Mouse (Mus musculus): ENCODE results near the gene Lrrc17. TPM values are rescaled to one million over a fixed set of nuclear protein-coding genes. Genes with fewer than 3 reads are reported as not detected.
"Not testable (repeated sequence)": the region's sequence is repeated elsewhere in the genome, so short reads cannot be mapped to it uniquely, and the experiment has no call there.

Lrrc17 gene
- total RNA-seq, 2 experiments from 2014 or later = 0.35 to 0.64 TPM

DNA sequence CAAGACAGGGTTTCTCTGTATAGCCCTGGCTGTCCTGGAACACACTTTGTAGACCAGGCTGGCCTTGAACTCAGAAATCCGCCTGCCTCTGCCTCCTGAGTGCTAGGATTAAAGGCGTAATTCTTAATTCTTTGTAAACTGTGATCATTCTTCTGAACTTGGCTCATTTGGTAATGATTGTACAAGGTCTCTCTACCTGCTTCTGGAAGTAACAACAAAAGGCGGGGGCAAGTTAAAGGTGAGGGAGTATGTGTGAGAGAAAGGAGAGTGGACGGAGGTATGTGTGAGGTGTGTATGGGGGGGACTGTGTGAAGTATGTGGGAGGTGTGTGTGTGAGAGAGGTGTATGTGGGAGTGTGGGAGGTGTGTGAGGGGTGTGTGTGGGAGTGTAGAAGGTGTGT, 56.6 kb downstream of the Lrrc17 start:
- no peak for DNase-seq (ENCODE audit: low spot score in 2 of 2)

DNA sequence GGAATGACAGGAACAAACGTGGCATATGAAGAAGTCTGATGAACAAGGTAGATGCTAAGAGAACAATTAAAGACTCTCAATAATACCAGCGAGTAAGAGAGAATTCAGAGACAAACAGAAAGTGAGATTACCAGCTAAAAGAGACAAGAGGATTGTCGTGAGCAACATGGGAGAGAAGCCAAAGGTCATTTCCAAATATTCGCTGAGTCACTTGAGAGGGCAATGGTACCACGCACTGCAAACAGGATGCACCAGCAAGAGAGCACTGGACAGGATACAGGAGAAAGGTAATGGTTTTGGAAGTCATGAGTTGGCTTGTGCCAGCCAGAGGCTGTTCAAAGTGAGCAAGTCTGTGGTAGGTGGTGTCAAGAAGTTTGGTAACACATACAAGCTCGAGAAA, 62.6 kb downstream of the Lrrc17 start:
- no peak for DNase-seq (ENCODE audit: low spot score in 2 of 2)

DNA sequence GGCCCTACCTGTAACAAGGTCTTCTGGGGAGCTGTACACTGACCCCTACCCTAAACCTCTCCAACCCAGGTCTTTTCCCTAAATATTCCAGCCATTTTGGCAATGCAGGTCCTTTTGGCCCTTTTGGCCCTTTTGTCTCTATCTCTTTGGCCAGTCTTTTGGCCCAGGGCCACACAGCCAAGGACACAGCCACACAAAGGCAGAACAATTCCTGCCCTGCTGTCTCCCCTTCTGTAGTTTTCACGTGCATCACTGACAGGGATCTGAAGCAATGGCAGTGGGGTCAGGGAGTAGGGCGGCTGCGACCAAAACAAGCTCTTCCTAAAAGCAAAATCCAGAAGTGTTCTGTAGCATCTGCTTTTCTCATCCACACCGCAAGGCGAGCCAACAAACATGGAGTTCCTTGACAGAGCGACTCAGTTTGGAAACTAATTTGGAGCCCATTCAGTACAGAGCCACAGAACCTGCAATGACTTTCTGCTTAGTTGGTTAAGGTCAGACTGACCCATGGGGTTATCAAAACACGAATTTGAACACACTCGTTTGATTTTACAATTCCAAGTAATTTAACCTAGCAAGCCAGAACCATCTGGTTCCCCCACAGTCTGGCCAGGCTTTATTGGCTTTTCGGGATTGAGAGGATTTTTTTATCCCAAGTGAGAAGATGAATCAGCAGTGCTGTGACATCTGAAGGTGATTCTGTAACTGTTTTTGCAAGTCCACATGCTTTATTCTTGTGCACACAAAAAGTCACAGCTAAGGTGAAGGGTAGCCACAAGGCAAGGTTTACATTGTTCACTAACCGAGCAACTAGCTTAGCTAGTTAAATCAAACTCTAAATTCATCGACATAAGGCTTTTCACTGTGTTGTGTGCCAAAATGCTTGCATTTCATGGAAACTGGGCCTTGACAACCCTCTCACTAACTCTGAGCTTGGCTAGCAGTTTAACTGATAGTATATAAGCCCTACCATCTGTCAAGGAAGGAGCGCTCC, 65.2 kb downstream of the Lrrc17 start:
- DNase-seq (ENCODE audit: low spot score in 2 of 2) = peak; percentile 29 to 46

DNA sequence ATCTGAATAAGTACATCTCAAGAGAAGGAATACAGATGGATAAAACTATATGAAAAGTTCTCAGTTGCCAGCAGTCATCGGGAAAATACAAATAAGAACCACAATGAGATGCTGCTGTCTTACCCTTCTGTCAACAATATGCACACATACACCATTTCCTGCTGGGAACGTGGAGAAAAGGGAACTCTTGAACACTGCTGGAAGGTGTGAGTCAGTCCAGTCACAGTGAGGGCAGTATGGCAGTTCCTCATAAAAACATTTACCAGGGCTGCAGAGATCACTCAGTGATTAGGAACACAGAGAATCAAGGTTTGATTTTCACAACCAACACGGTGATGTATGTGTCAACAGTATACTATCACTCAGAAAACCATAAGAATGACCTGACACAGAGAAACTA, 67.6 kb downstream of the Lrrc17 start:
- DNase-seq (ENCODE audit: low spot score in 2 of 2) = no peak

DNA sequence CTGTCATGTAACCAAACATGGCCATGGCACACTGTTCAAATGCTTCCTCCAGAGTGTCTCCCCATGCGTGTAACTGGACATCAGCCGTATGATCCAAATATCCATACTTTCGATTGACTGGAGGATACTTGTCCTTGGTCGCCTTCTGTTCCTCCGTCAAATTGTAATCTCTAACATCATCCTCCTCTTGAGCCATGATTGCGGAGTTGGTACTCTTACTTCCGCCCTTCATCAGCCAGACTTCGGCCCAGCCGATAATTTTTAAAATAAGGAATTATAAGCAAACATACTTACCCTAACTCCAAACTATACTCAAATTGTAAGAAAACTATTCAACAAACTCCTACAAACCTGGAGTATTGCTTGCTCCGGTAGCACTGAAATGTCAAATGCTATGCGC, 70.9 kb downstream of the Lrrc17 start:
- DNase-seq (ENCODE audit: low spot score in 2 of 2) = not testable (repeated sequence)

DNA sequence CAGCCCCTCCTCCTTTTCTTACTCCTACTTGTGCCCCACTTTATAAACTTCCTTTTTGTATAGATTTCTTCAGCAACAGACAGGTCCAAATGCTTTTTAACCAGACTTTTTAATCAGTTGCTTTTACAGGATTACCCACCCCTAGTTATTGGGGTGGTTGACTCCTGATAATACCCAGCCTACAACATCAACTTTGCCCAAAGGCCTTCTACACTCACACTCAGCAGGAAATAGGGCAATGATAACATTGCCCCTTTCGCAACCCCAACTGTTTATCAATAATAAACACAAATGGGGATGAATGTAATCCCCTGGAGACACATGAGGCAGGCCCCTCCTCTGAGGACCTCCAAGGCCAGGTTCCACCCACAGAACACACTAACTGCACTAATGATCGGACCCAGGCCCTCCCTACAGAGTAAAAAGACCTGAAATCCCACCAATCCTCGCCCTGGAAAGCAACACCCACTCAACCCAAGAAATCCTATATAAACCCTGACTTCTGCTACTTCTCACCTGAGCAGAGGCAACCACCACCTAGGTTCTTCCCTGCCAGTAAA, 73.2 kb downstream of the Lrrc17 start:
- no peak for DNase-seq (ENCODE audit: low spot score in 2 of 2)

Other genes starting within 250 kb of the Lrrc17 start
- gene Fgl2, start 170.9 kb upstream of the Lrrc17 start, total RNA-seq (2021) = 1 to 10 TPM; 2.9 to 3.5 TPM
- gene Ccdc146, start 118.9 kb upstream of the Lrrc17 start, total RNA-seq (2021) = 1 to 10 TPM; 1.1 to 1.2 TPM
- 10 to 100 TPM; 11.7 to 12.5 TPM for gene Fam185a, start 118.6 kb upstream of the Lrrc17 start, total RNA-seq (2021)
- under 1 TPM; 0.17 to 0.41 TPM for gene Fbxl13, start 102.1 kb downstream of the Lrrc17 start, total RNA-seq (2021)
- 10 to 100 TPM; 23.9 to 24.9 TPM for gene Armc10, start 102.3 kb downstream of the Lrrc17 start, total RNA-seq (2021)
- 10 to 100 TPM; 11.6 to 13.0 TPM for gene Napepld, start 157.8 kb downstream of the Lrrc17 start, total RNA-seq (2021)
- gene Pmpcb, start 193.6 kb downstream of the Lrrc17 start, total RNA-seq (2021) = 10 to 100 TPM; 59.3 to 67.1 TPM
- 10 to 100 TPM; 27.9 to 33.2 TPM for gene Dnajc2, start 241.7 kb downstream of the Lrrc17 start, total RNA-seq (2021)
- 100 to 1,000 TPM; 116 to 119 TPM for gene Psmc2, start 241.7 kb downstream of the Lrrc17 start, total RNA-seq (2021)

Measured in layer of hippocampus, postnatal 14 days (tissue).